Mouse (Mus musculus) adrenal gland, postnatal 4 days (tissue): ENCODE results near the gene Ddx31. TPM values are rescaled to one million over a fixed set of nuclear protein-coding genes. Genes with fewer than 3 reads are reported as not detected.

ENCODE experiments used
- DNase-seq, 2 experiments: peaks; one replicate each; pipeline ENCODE4 v3.0.0; 2021 to 2022; ENCODE audit warnings: low spot score in 2 of 2, mixed read lengths in 2 of 2
- total RNA-seq, 2 experiments: library from RNA; stranded (reverse); gene quantifications; 2 replicates each; pipeline ENCODE4 v1.2.3; 2021

The Ddx31 gene
- total RNA-seq, 2 experiments from 2014 or later: 9.4 to 10.8 TPM

GRCm38 (mm10) chr2:28860678-28861423 lies 20.6 kb downstream of the Ddx31 start:
- DNase-seq: no peak

- no peak for DNase-seq
Observed at GRCm38 (mm10) chr2:28863857-28864256, 23.7 kb downstream of the Ddx31 start.

GRCm38 (mm10) chr2:28867495-28867894 lies 27.3 kb downstream of the Ddx31 start:
- DNase-seq: no peak

GRCm38 (mm10) chr2:28875554-28875953 lies 35.3 kb downstream of the Ddx31 start:
- DNase-seq: no peak

- DNase-seq: no peak
Observed at GRCm38 (mm10) chr2:28881275-28881674, 41.1 kb downstream of the Ddx31 start.

GRCm38 (mm10) chr2:28882047-28882446 lies 41.8 kb downstream of the Ddx31 start:
- no peak for DNase-seq

- no peak for DNase-seq
Observed at GRCm38 (mm10) chr2:28882826-28883485, 42.8 kb downstream of the Ddx31 start.

GRCm38 (mm10) chr2:28884914-28885313 lies 44.7 kb downstream of the Ddx31 start:
- DNase-seq: no peak

GRCm38 (mm10) chr2:28892796-28893195 lies 52.6 kb downstream of the Ddx31 start:
- DNase-seq: no peak

GRCm38 (mm10) chr2:28893526-28893925 lies 53.3 kb downstream of the Ddx31 start:
- no peak for DNase-seq

- DNase-seq: no peak
Observed at GRCm38 (mm10) chr2:28895876-28896275, 55.7 kb downstream of the Ddx31 start.

- no peak for DNase-seq
Observed at GRCm38 (mm10) chr2:28897340-28897899, 57.2 kb downstream of the Ddx31 start.

GRCm38 (mm10) chr2:28902291-28902690 lies 62.1 kb downstream of the Ddx31 start:
- no peak for DNase-seq

- DNase-seq: no peak
Observed at GRCm38 (mm10) chr2:28903871-28904270, 63.7 kb downstream of the Ddx31 start.

GRCm38 (mm10) chr2:28904786-28905185 lies 64.6 kb downstream of the Ddx31 start:
- DNase-seq: no peak

GRCm38 (mm10) chr2:28905561-28905960 lies 65.4 kb downstream of the Ddx31 start:
- no peak for DNase-seq

- no peak for DNase-seq
Observed at GRCm38 (mm10) chr2:28907691-28908388, 67.6 kb downstream of the Ddx31 start.

- DNase-seq: no peak
Observed at GRCm38 (mm10) chr2:28908389-28909153, 68.4 kb downstream of the Ddx31 start.

- DNase-seq: no peak
Observed at GRCm38 (mm10) chr2:28909186-28909817, 69.1 kb downstream of the Ddx31 start.
